Mouse (Mus musculus): ENCODE data around the gene Gm5868. TPM values are rescaled to one million over a fixed set of nuclear protein-coding genes. Genes with fewer than 3 reads are reported as not detected.
"Not testable (repeated sequence)": the region's sequence is repeated elsewhere in the genome, so short reads cannot be mapped to it uniquely, and the experiment has no call there.

The Gm5868 gene
- polyA plus RNA-seq, 1 experiment from 2014 or later = not detected

GRCm38 (mm10) chr5:72563183-72563582 is 24.2 kb downstream of the Gm5868 start:
- WGBS (ENCODE audit: missing documents) = 97% methylated on average over 2 of the region's 2 CpGs
- H3K4me3 ChIP-seq (ENCODE audit: inconsistent target); H3K36me3 ChIP-seq (ENCODE audit: inconsistent target); H3K27ac ChIP-seq: not testable (repeated sequence)
- H3K79me2 ChIP-seq (ENCODE audit: inconsistent target) = peaks cover 13% of the 10 kb centered on the region

DNA sequence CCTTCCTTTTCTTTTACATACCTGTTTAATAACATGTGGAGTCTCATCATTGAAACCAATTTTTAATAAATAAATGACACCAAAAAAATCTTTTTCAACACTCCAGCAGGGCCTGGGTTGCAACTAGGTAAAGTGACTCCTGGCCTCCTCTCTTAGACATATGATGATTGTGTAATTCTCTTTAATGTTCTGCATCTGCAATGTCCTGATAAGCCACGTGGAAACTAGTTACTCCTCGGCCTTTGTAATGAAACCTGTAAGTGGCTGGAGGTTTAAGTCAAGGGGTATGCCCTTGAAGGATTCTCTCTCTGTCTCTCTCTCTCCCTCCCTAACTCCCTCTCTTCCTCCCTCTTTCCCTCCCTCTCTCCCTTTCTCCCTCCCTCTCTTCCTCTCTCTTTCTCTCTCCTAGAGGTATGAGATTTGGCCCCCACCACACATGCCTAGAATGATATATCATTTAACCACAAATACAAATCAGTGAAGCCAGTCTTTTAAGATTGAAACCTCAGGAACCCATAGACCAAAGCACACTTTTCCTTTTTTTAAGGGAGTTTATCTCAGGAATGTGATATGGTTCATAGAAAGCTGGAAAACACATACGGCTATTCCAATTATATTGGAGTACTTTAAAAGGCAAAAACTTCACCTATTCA is 26.2 kb downstream of the Gm5868 start:
- WGBS (ENCODE audit: missing documents) = 59% methylated on average over 3 of the region's 3 CpGs
- Histone ChIP-seq H3K27ac (no peak overlapping the region), H3K36me3 (ENCODE audit: inconsistent target) (no peaks in the 10 kb centered on the region), H3K79me2 (ENCODE audit: inconsistent target) (peaks cover 32% of the 10 kb centered on the region), H3K4me3 (ENCODE audit: inconsistent target) (no peak overlapping the region)

- H3K36me3 ChIP-seq (ENCODE audit: inconsistent target) = no peaks in the 10 kb centered on the region
- H3K27ac ChIP-seq = peak within 1 kb of the TSS; percentile 61
- under 1% methylated on average over 40 of the region's 42 CpGs for WGBS (ENCODE audit: missing documents)
- H3K79me2 ChIP-seq (ENCODE audit: inconsistent target) = peaks cover 47% of the 10 kb centered on the region
- H3K4me3 ChIP-seq (ENCODE audit: inconsistent target) = peak within 1 kb of the TSS; percentile 61
Measured at GRCm38 (mm10) chr5:72559544-72560049, 27.8 kb downstream of the Gm5868 start, which contains the start of gene Nfxl1. Gene Nfxl1, minus strand, starts transcription at chr5:72559684.

- no peaks in the 10 kb centered on the region for H3K36me3 ChIP-seq (ENCODE audit: inconsistent target)
- WGBS (ENCODE audit: missing documents) = 5% methylated on average over 54 of the region's 57 CpGs
- H3K27ac ChIP-seq = peak overlapping the region; percentile 61
Measured at GRCm38 (mm10) chr5:72558716-72559526, 28.4 kb downstream of the Gm5868 start.

DNA sequence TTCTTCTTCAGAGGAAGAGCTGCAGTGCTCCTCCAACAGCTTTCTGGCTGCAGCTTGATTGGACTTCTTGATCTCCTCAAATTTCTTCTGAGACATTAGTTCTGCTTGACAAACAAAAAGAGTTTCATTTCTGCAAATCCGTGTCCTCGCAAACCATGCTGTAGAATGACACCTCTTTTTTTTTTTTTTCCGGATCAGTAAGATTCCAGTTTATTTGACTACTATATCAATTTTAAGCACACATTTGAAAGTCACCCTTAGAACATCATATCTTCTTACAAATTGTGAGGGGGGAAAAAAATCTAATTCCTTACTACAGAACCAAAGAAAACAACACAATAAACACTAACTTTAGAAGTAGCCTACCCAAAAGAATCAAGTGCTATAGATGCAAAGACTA is 31.1 kb downstream of the Gm5868 start:
- H3K36me3 ChIP-seq (ENCODE audit: inconsistent target) = no peaks in the 10 kb centered on the region
- H3K79me2 ChIP-seq (ENCODE audit: inconsistent target) = peaks cover 77% of the 10 kb centered on the region
- peak overlapping the region; percentile 77 for H3K27ac ChIP-seq
- no peak overlapping the region; the same call in 1 of the 2 replicates for H3K4me3 ChIP-seq (ENCODE audit: inconsistent target)
- WGBS (ENCODE audit: missing documents) = 9% methylated on average over 3 of the region's 3 CpGs

More at GRCm38 (mm10) chr5:72558716-72559526, 28.4 kb downstream of the Gm5868 start:
- Histone ChIP-seq H3K79me2 (ENCODE audit: inconsistent target) (peaks cover 53% of the 10 kb centered on the region), H3K4me3 (ENCODE audit: inconsistent target) (peak overlapping the region; percentile 61)

- Histone ChIP-seq H3K4me3 (ENCODE audit: inconsistent target) (no peak overlapping the region), H3K27ac (peak overlapping the region; percentile 77), H3K36me3 (ENCODE audit: inconsistent target) (peaks cover 20% of the 10 kb centered on the region; the same call in 1 of the 2 replicates), H3K79me2 (ENCODE audit: inconsistent target) (peaks cover 73% of the 10 kb centered on the region)
- 50% methylated on average over 2 of the region's 3 CpGs for WGBS (ENCODE audit: missing documents)
Measured at GRCm38 (mm10) chr5:72551209-72551608, 36.1 kb downstream of the Gm5868 start.

Other genes with a start within 250 kb of the Gm5868 start
- gene Corin, start 83.1 kb downstream of the Gm5868 start, polyA plus RNA-seq (2018) = not detected in 3 replicates
- 25.2 to 83.5 TPM (median 75.2 TPM) in 3 replicates for gene Nfxl1, start 27.9 kb downstream of the Gm5868 start, polyA plus RNA-seq (2018)
- gene Zar1, start 6.3 kb downstream of the Gm5868 start, polyA plus RNA-seq (2018) = not detected in 3 replicates
- not detected in 3 replicates for gene Cnga1, start 56.7 kb upstream of the Gm5868 start, polyA plus RNA-seq (2018)
- gene Nipal1, start 60.2 kb upstream of the Gm5868 start, polyA plus RNA-seq (2018) = not detected in 3 replicates
- gene Txk, start 165.2 kb upstream of the Gm5868 start, polyA plus RNA-seq (2018) = 0.06 to 0.37 TPM (median 0.27 TPM) in 3 replicates